Mouse (Mus musculus) colon, adult 2 months (tissue): Measurements from ENCODE around the gene Slc39a11. TPM values are rescaled to one million over a fixed set of nuclear protein-coding genes. Genes with fewer than 3 reads are reported as not detected.

Source experiments
- polyA plus RNA-seq: library from polyadenylated mRNA; depleted of rRNA; stranded (reverse); fragments of >200 nt; gene quantifications from 2 replicates; pipeline ENCODE4 v1.2.3, GENCODE M21; 2012; rRNA removed

Slc39a11 gene
- polyA plus RNA-seq: 87.7 and 90.0 TPM in 2 replicates

GRCm38 (mm10) chr11:113649353-113650210 lies at the start of gene Slc39a11:
Gene Slc39a11 (minus strand): TSS chr11:113650079.

DNA sequence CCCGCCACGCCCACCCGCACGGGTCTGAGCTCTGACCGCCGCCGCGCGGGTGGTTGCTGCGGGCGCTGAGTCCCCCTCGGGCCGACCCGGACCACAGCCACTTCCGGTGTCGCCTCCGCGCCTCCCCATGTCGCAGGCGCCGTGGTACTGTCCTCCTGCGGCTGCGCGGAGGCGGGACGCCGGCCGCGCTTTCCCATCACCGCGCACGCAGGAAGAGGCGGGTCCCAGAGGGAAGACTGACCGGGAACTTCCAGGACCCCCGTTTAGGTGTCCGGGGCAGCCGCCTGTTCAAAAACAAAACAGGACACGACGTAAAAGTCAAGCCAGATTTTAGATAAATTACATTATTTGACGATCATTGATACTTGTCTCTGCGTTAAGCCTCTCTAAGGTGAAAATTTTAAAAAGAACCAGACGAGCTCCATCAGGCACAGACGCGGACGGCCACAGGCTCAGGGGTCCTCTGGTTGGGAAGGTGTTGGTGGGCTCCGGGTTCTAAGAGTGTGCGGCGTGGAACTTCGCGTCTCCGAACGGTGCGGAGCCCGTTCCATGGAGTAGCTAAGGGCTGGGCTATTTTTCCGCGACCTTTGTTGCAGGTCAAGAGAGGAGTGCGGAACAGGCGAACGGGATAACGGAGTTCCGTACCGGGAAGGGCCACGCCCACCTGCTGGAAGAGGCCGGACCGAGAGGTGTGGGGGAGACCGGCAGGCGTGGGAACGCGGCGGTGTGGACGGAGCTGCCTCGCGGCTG lies 34.3 kb upstream of the Slc39a11 start, which contains the start of the genes Fam104a and D11Wsu47e:
Gene Fam104a (minus strand): TSS at position 199 of the 750 bp plus-strand sequence.
Gene D11Wsu47e (plus strand): TSS at position 456 of the 750 bp plus-strand sequence.

DNA sequence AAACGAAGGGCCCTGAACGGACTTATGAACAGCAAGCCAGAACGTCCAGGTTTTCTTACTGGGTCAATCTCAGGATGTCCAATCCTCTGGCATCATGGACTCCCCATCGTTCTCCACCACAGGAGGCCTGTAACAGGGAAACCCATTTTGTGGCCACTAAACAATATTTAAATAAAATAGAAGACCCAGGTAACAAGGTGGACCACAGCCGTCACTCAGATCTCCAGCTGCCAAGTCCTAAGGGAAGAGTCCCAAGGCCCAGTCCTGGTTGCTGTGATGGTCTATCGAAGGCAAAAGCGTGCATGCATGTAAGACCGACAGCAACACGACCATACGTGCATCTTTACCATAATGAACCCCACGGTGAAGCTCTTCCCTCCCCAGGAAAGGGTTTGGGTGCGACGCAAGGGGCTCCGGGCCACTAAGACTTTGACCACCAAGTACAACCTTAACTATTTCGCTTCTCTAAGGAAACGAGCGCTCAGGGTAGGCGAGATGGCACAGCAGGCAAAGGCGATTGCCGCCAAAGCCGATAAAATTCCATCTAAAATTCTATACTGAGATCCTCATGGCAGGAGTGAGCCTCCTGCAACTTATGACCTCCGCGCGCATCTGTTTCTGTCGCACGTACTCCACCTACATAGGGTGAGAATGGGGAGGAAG lies 1.1 kb downstream of the Slc39a11 start, which contains the start of gene Cog1:
Gene Cog1 (plus strand): TSS at position 480 of the 663 bp plus-strand sequence.

GRCm38 (mm10) chr11:113618672-113619419 lies 31.0 kb downstream of the Slc39a11 start, which contains the start of gene Sstr2:
Gene Sstr2 (plus strand): TSS chr11:113619342.

Other genes with a start within 250 kb of the Slc39a11 start
- gene Sstr2, start 30.7 kb downstream of the Slc39a11 start, polyA plus RNA-seq: 6.5 and 9.2 TPM in 2 replicates
- 72.4 and 76.1 TPM in 2 replicates for gene Cog1, start 910 bp downstream of the Slc39a11 start, polyA plus RNA-seq
- gene Fam104a, start 34.1 kb upstream of the Slc39a11 start, polyA plus RNA-seq: 39.8 and 43.6 TPM in 2 replicates
- 4.9 and 5.3 TPM in 2 replicates for gene D11Wsu47e, start 34.3 kb upstream of the Slc39a11 start, polyA plus RNA-seq
- gene Cpsf4l, start 59.9 kb upstream of the Slc39a11 start, polyA plus RNA-seq: not detected in 2 replicates
- 54.2 and 57.0 TPM in 2 replicates for gene Cdc42ep4, start 101.8 kb upstream of the Slc39a11 start, polyA plus RNA-seq